Mouse (Mus musculus): ENCODE data around the gene Il18r1. TPM values are rescaled to one million over a fixed set of nuclear protein-coding genes. Genes with fewer than 3 reads are reported as not detected.

The Il18r1 gene
- polyA plus RNA-seq, 1 experiment from 2014 or later = 4.4 TPM

DNA sequence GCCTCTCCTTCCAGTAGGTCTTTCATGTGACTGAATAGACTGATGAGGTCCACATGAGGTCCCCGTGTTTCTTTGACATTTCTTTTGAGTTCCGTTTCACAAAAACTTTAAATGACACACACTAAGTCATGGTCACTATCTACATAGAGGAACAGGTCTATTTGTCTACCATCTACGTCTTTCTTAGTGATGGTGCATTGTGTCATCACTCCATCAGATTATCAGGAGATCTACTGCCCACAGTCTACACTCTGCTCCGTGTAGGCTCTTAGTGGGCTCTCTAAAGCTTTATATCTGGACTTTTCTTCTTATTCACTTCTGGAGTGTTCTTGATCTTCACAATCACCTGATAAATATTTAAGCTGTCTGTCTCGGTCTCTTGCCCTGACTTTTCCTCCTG is 63.9 kb downstream of the Il18r1 start:
- no peak overlapping the region for H3K4me2 ChIP-seq (replicated peaks; ENCODE audit: low read depth)
- 86% methylated on average over 5 of the region's 5 CpGs for WGBS
- no peak overlapping the region for H3K4me3 ChIP-seq (ENCODE audit: low read depth, low read length)
- no peak overlapping the region for H3K27ac ChIP-seq (ENCODE audit: low read depth, low read length)
- TF ChIP-seq CTCF (IDR thresholded peaks at IDR 0.05; ENCODE audit: low read depth) = no peak
- H3K36me3 ChIP-seq (ENCODE audit: control insufficient read depth, insufficient read depth) = no peaks in the 10 kb centered on the region
- ATAC-seq = no peak
- no peak overlapping the region for H3K9ac ChIP-seq (ENCODE audit: low read depth, low read length)
- no peaks in the 10 kb centered on the region for H3K27me3 ChIP-seq (replicated peaks; ENCODE audit: control insufficient read depth, insufficient read depth, low read length)
- no peaks in the 10 kb centered on the region for H3K9me3 ChIP-seq (ENCODE audit: control insufficient read depth)
- no peaks in the 10 kb centered on the region for H3K4me1 ChIP-seq (replicated peaks; ENCODE audit: control insufficient read depth, insufficient read depth, low read length)

- ATAC-seq = no peak
- no peak overlapping the region for H3K4me3 ChIP-seq (ENCODE audit: low read depth, low read length)
- H3K27me3 ChIP-seq (replicated peaks; ENCODE audit: control insufficient read depth, insufficient read depth, low read length) = no peaks in the 10 kb centered on the region
- no peak overlapping the region for H3K9ac ChIP-seq (ENCODE audit: low read depth, low read length)
- H3K4me1 ChIP-seq (replicated peaks; ENCODE audit: control insufficient read depth, insufficient read depth, low read length) = no peaks in the 10 kb centered on the region
- H3K9me3 ChIP-seq (ENCODE audit: control insufficient read depth) = no peaks in the 10 kb centered on the region
- H3K4me2 ChIP-seq (replicated peaks; ENCODE audit: low read depth) = no peak overlapping the region
- WGBS = 69% methylated on average over 5 of the region's 5 CpGs
- TF ChIP-seq CTCF (IDR thresholded peaks at IDR 0.05; ENCODE audit: low read depth) = peak; percentile 61
- no peaks in the 10 kb centered on the region for H3K36me3 ChIP-seq (ENCODE audit: control insufficient read depth, insufficient read depth)
- H3K27ac ChIP-seq (ENCODE audit: low read depth, low read length) = no peak overlapping the region
These were observed 72.2 kb downstream of the Il18r1 start for GRCm38 (mm10) chr1:40537577-40537976.

- H3K9me3 ChIP-seq (ENCODE audit: control insufficient read depth) = no peaks in the 10 kb centered on the region
- 0% methylated on average over 2 of the region's 2 CpGs for WGBS
- ATAC-seq = no peak
These were observed 79.3 kb downstream of the Il18r1 start for GRCm38 (mm10) chr1:40544650-40545049.

GRCm38 (mm10) chr1:40546645-40547044 is 81.3 kb downstream of the Il18r1 start:
- no peak for ATAC-seq
- Histone ChIP-seq H3K27ac (ENCODE audit: low read depth, low read length) (no peak overlapping the region), H3K9me3 (ENCODE audit: control insufficient read depth) (no peaks in the 10 kb centered on the region), H3K27me3 (replicated peaks; ENCODE audit: control insufficient read depth, insufficient read depth, low read length) (no peaks in the 10 kb centered on the region), H3K4me1 (replicated peaks; ENCODE audit: control insufficient read depth, insufficient read depth, low read length) (no peaks in the 10 kb centered on the region), H3K4me2 (replicated peaks; ENCODE audit: low read depth) (no peak overlapping the region), H3K4me3 (ENCODE audit: low read depth, low read length) (no peak overlapping the region), H3K9ac (ENCODE audit: low read depth, low read length) (no peak overlapping the region), H3K36me3 (ENCODE audit: control insufficient read depth, insufficient read depth) (no peaks in the 10 kb centered on the region)
- no peak for TF ChIP-seq CTCF (IDR thresholded peaks at IDR 0.05; ENCODE audit: low read depth)
- WGBS = 74% methylated on average over 4 of the region's 4 CpGs

More at GRCm38 (mm10) chr1:40544650-40545049, 79.3 kb downstream of the Il18r1 start:
- TF ChIP-seq CTCF (IDR thresholded peaks at IDR 0.05; ENCODE audit: low read depth) = peak; percentile 82
- no peaks in the 10 kb centered on the region for H3K4me1 ChIP-seq (replicated peaks; ENCODE audit: control insufficient read depth, insufficient read depth, low read length)
- H3K9ac ChIP-seq (ENCODE audit: low read depth, low read length) = no peak overlapping the region
- H3K27me3 ChIP-seq (replicated peaks; ENCODE audit: control insufficient read depth, insufficient read depth, low read length) = no peaks in the 10 kb centered on the region
- H3K4me3 ChIP-seq (ENCODE audit: low read depth, low read length) = no peak overlapping the region
- no peaks in the 10 kb centered on the region for H3K36me3 ChIP-seq (ENCODE audit: control insufficient read depth, insufficient read depth)
- H3K27ac ChIP-seq (ENCODE audit: low read depth, low read length) = no peak overlapping the region
- no peak overlapping the region for H3K4me2 ChIP-seq (replicated peaks; ENCODE audit: low read depth)

- no peak overlapping the region for H3K4me2 ChIP-seq (replicated peaks; ENCODE audit: low read depth)
- H3K4me3 ChIP-seq (ENCODE audit: low read depth, low read length) = no peak overlapping the region
- no peak overlapping the region for H3K9ac ChIP-seq (ENCODE audit: low read depth, low read length)
- H3K4me1 ChIP-seq (replicated peaks; ENCODE audit: control insufficient read depth, insufficient read depth, low read length) = no peaks in the 10 kb centered on the region
- H3K9me3 ChIP-seq (ENCODE audit: control insufficient read depth) = no peaks in the 10 kb centered on the region
- no peak overlapping the region for H3K27ac ChIP-seq (ENCODE audit: low read depth, low read length)
- 75% methylated on average over 11 of the region's 11 CpGs for WGBS
- TF ChIP-seq CTCF (IDR thresholded peaks at IDR 0.05; ENCODE audit: low read depth) = no peak
- no peaks in the 10 kb centered on the region for H3K36me3 ChIP-seq (ENCODE audit: control insufficient read depth, insufficient read depth)
- no peak for ATAC-seq
- H3K27me3 ChIP-seq (replicated peaks; ENCODE audit: control insufficient read depth, insufficient read depth, low read length) = no peaks in the 10 kb centered on the region
These were observed 81.8 kb downstream of the Il18r1 start for GRCm38 (mm10) chr1:40547064-40547572.

DNA sequence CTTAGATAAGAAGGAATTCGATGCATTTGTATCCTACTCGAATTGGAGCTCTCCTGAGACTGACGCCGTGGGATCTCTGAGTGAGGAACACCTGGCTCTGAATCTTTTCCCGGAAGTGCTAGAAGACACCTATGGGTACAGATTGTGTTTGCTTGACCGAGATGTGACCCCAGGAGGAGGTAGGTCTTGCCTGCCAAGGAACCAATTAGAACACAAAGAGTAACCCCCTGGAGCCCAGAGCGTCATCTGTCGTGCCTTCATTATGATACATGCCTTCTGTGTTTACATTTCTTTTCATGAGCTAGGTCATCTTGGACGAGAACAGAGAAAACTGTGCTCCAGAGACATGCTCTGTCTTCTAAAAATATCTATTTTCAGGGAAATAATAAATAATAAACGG is 82.4 kb downstream of the Il18r1 start:
- H3K27me3 ChIP-seq (replicated peaks; ENCODE audit: control insufficient read depth, insufficient read depth, low read length) = no peaks in the 10 kb centered on the region
- H3K4me2 ChIP-seq (replicated peaks; ENCODE audit: low read depth) = no peak overlapping the region
- TF ChIP-seq CTCF (IDR thresholded peaks at IDR 0.05; ENCODE audit: low read depth) = no peak
- WGBS = 26% methylated on average over 10 of the region's 10 CpGs
- no peaks in the 10 kb centered on the region for H3K4me1 ChIP-seq (replicated peaks; ENCODE audit: control insufficient read depth, insufficient read depth, low read length)
- no peak overlapping the region for H3K4me3 ChIP-seq (ENCODE audit: low read depth, low read length)
- ATAC-seq = peak; percentile 51
- H3K9ac ChIP-seq (ENCODE audit: low read depth, low read length) = no peak overlapping the region
- H3K36me3 ChIP-seq (ENCODE audit: control insufficient read depth, insufficient read depth) = no peaks in the 10 kb centered on the region
- no peaks in the 10 kb centered on the region for H3K9me3 ChIP-seq (ENCODE audit: control insufficient read depth)
- H3K27ac ChIP-seq (ENCODE audit: low read depth, low read length) = no peak overlapping the region

Other genes starting within 250 kb of the Il18r1 start
- gene Il1r1, start 240.5 kb upstream of the Il18r1 start, polyA plus RNA-seq (2015; fragmentation: Nextera tagmentation; extraction: Ambion mirVana) = 5.4 and 5.9 TPM in 2 replicates
- 3.1 and 3.3 TPM in 2 replicates for gene Il1rl2, start 140.9 kb upstream of the Il18r1 start, polyA plus RNA-seq (2015; fragmentation: Nextera tagmentation; extraction: Ambion mirVana)
- gene Il1rl1, start 36.0 kb upstream of the Il18r1 start, polyA plus RNA-seq (2015; fragmentation: Nextera tagmentation; extraction: Ambion mirVana) = 8.6 and 10.2 TPM in 2 replicates
- 0.39 and 0.48 TPM in 2 replicates for gene Il18rap, start 49.8 kb downstream of the Il18r1 start, polyA plus RNA-seq (2015; fragmentation: Nextera tagmentation; extraction: Ambion mirVana)
- 0.20 and 0.38 TPM in 2 replicates for gene Slc9a4, start 114.5 kb downstream of the Il18r1 start, polyA plus RNA-seq (2015; fragmentation: Nextera tagmentation; extraction: Ambion mirVana)
- gene Slc9a2, start 215.0 kb downstream of the Il18r1 start, polyA plus RNA-seq (2015; fragmentation: Nextera tagmentation; extraction: Ambion mirVana) = 2.3 and 3.0 TPM in 2 replicates

Data from intestine, postnatal 0 days (tissue).